Mouse (Mus musculus): Measurements from ENCODE around the gene Hk3. TPM values are rescaled to one million over a fixed set of nuclear protein-coding genes. Genes with fewer than 3 reads are reported as not detected.

The Hk3 gene
- total RNA-seq, 2 experiments from 2014 or later: 0.87 to 0.89 TPM

DNA sequence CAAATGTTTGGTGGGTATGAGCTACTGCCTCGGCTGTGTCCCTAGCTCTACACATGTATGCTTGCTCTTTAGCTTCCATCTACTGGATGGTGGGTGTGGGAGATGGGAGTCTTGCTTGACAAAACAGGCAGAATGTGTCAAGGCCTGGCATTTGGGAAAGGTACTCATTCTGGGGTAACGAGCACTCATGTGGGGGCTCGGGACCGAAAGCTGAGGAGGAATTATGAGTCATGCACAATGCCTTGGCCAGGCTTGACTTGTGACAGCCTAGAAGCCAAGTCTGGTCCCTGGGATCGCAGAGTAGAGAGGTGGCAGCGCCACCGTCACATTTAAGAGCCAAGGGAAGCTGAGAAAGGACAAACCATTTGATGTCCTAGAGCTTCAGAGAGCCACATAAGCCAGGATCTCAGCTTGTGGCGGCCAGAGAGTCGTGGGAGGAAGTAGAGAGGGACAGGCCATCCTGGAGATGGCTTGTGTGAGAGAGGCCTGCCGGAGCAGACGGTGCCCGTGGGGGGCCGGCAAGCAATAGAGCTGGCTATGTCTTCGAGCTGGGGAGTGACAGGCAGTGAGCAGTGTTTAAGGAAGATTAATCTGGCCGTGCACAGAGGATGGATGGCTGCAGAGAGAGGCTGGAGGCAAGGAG lies 62.0 kb downstream of the Hk3 start:
- intact Hi-C loops (cut with DNase I): no loop called here
- DNase-seq: no peak

DNA sequence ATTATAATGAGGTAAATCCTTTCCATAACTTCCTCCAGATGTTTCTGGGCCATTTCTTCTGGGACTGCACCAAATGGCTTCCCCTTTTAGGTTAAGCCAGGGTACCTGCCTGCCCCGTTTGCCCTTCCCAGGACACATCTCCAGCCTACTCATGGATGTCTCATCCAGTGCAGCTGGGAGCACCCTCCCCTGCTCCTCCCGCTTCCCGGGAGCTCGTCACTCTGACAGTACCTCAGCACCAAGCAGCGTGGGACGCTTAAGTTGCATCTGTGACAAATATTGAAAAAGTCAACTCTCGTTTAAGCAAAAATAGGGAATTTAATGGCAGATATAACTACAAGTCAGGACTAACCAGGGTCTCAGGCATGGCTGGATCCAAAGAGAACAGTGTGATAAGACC lies 63.9 kb downstream of the Hk3 start:
- DNase-seq: no peak
- intact Hi-C loops (cut with DNase I): no loop called here

Other genes starting within 250 kb of the Hk3 start
- not detected for gene Eif4e1b, start 237.4 kb downstream of the Hk3 start, total RNA-seq (2021)
- 10 to 100 TPM in 1 of 2 experiments, 1 to 10 TPM in 1; 10.0 to 14.3 TPM for gene Tspan17, start 232.0 kb downstream of the Hk3 start, total RNA-seq (2021)
- gene Unc5a, start 72.0 kb downstream of the Hk3 start, total RNA-seq (2021): 1 to 10 TPM; 1.0 to 1.6 TPM
- gene Uimc1, start 78.9 kb upstream of the Hk3 start, total RNA-seq (2021): 10 to 100 TPM; 22.4 to 22.6 TPM
- 10 to 100 TPM; 16.5 to 19.8 TPM for gene Zfp346, start 83.9 kb upstream of the Hk3 start, total RNA-seq (2021)
- not detected for gene Gm17617, start 112.2 kb upstream of the Hk3 start, total RNA-seq (2021)
- under 1 TPM; 0.30 to 0.53 TPM for gene Fgfr4, start 131.3 kb upstream of the Hk3 start, total RNA-seq (2021)
- gene Nsd1, start 188.4 kb upstream of the Hk3 start, total RNA-seq (2021): 10 to 100 TPM; 88.2 to 97.9 TPM